Mouse (Mus musculus) testis, adult 2 months (tissue): Measurements from ENCODE around the gene Arhgap31.

Source experiments
- CTCF ChIP-seq: fragments of 200-500 bp; IDR thresholded peaks from 2 replicates; pipeline ENCODE4 v1.5.1; 2012; ENCODE audit warnings: low read depth, mild to moderate bottlenecking, inconsistent platforms, low read length, moderate library complexity; ENCODE audit not compliant: control insufficient read depth, insufficient read depth, insufficient replicate concordance
- POLR2A ChIP-seq: fragments of 200-500 bp; IDR thresholded peaks from 2 replicates; pipeline ENCODE4 v1.6.1; 2012; ENCODE audit warnings: low read depth, mild to moderate bottlenecking, inconsistent platforms, low read length, moderate library complexity; ENCODE audit not compliant: control insufficient read depth

DNA sequence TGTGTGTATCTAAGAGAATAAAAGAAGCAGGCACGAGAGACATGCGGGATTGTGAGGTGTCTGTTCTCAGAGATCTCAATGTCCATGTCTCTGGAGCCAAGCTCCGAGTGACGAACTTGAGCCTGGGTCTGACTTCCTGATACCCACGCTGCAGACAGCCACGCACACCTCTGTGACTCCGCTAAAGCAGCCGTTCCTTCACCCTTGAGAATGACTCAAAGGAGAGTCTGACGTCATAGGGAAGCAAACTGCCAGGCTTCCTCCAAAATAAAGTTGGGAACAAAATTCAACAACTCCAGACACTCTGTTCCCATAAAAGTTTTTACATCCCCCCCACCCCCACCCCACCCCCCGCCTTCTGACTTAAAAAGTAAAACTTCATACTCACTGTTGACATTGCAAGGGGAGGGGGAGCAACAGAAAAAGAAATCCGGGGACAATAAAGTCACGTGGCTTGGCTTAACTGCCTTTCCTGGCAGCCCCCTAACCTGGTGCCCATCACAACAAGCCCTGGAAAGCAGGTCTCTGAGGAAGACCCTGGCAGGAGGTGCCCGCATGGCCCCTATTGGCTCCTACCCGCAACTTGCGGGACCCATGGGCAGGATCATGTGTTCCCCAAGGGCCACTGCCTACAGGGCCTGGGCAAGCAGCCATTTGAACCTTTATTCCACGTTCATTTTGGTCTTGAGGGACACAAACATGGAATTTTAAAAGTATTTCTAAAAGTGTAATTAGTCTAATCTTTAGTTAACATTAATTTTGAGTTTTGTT lies 12.5 kb downstream of the Arhgap31 start:
- TF ChIP-seq CTCF (no peak), POLR2A (0 out of 2 replicates have a peak, but pooled peaks have one; percentile 17)
